Mouse (Mus musculus) embryonic fibroblast, embryonic 13.5 days (primary cell): Measurements from ENCODE around the gene Cacna1a.

Experiments
- CTCF ChIP-seq: IDR thresholded peaks from 2 replicates; pipeline ENCODE4 v1.5.1; 2011; ENCODE audit warnings: mild to moderate bottlenecking, control low read depth, low read length, moderate library complexity, borderline replicate concordance; ENCODE audit not compliant: insufficient read depth
- POLR2A ChIP-seq: IDR thresholded peaks from 2 replicates; pipeline ENCODE4 v1.6.1; 2011; ENCODE audit warnings: low read depth, mild to moderate bottlenecking, control low read depth, low read length, moderate library complexity

DNA sequence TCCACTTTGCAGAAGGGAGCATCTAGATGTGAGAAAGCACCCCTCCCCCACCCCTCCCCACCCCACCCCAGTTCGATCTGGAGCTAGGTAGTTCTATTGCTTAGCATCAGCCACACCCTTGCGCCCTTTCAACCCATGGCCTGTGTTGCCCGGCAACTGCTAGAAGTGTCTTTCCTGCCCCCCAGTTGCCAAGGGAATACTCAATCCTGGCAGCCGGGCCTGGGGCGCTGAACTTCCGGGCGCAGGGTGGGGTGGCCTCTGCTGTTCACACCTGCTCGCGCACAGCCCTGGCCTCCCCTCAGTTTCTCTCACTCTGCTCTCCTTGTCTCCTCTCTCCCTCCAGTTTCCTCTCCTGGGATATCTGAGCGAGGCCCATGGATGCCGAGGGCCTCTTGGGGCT, 31.8 kb upstream of the Cacna1a start:
- TF ChIP-seq CTCF = no peak
- no peak for TF ChIP-seq POLR2A
